Mouse (Mus musculus) T-cell, adult 2 months (primary cell): Measurements from ENCODE around the gene Mup8.
"Not testable (repeated sequence)": the region's sequence is repeated elsewhere in the genome, so short reads cannot be mapped to it uniquely, and the experiment has no call there.

Source experiments
- DNase-seq: peaks from one replicate; pipeline ENCODE4 v3.0.0; 2022; ENCODE audit warnings: low spot score

Mup8 gene

DNA sequence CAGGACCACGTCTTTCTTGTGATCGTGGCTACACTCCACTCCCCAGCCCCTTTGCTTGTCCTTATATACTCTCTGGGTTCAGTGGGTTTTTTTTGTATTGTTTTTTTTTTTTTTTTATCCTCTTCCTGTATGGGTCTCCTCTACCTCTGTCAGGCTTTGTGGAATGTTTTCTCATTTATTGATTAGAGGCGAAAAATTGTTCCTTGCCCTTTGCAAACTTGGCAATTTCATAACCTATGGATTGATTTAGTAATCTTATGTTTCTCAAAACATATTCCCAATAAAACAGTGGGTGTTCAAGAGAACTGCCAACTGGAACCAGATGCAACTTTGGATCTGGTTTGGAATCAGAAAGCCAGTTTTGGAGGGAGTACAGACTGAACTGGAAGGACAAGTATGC, at the start of gene Mup8:
Mup8 (minus strand) TSS at position 101 of the 400 bp plus-strand sequence.
- DNase-seq: not testable (repeated sequence)

DNA sequence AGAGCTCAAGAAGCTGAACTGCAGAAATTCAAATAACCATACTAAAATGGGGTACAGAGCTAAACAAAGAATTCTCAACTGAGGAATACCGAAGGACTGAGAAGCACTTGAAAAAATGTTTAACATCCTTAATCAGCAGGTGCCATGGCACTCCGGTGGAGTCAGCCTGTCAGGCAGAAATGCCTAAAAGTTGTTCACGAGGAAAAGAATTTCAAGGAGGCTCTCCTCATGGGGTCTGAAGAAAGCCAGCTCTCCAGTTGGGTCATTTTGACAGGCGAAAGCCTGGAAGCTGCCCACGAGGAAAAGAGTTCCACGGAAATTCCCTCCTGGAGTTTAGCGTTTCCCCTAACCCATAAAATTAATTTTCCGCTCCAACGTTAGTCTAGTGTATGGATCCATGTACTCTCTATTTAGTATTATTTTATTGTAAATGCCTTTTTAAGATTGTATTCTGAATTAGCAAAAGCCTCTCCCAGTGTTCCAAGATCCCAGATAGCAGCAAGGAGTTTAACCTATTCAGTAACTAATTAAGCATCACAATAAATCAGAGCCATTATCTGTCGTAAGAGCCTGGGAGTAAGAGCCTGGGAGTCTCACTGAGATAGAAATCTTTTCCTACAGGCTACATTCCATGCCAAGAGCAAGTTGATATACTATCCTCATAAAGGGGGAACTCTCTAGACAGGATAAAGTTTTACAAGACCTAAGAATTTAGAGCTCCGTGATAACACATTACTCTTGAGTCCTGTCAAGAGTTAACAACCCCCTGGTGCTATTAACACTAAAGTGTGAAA, 43.8 kb upstream of the Mup8 start:
- DNase-seq: not testable (repeated sequence)

DNA sequence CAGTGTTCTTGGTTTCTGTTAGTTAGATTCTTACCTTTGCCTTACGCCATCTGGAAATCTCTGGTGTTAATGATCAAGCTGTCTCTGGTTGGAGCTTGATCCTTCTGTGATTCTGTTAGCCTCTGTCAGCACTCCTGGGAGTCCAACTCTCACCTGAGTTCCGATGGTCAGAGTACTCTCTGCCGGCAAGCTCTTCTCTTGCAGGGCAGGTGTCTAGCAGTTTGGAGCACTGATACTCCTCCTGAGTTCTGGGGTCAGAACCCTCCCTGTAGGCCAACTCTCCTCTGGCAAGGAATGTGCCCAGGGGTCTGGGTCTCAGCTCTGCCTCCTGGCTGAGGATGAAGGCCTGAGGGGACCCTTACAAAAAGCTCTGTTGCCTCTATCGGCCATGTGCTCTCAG, 40.3 kb upstream of the Mup8 start:
- DNase-seq: not testable (repeated sequence)
